Mouse (Mus musculus) forebrain, embryonic 15.5 days (tissue): ENCODE results near the gene Lta. TPM values are rescaled to one million over a fixed set of nuclear protein-coding genes. Genes with fewer than 3 reads are reported as not detected.

ENCODE experiments used
- ATAC-seq: fragments of 200-750 bp; cut with Nextera tagmentation; replicated peaks from 2 replicates; pipeline ENCODE4 v1.8.0; 2017; ENCODE audit warnings: mild to moderate bottlenecking, moderate TSS enrichment, moderate library complexity
- H3K27ac ChIP-seq: fragments of 300-500 bp; sonication (generic); replicated peaks from 2 replicates; pipeline ENCODE4 v1.5.1; 2015; ENCODE audit warnings: mild to moderate bottlenecking, inconsistent platforms
- H3K27me3 ChIP-seq: fragments of 300-500 bp; sonication (generic); 2 replicates; pipeline ENCODE4 v1.6.1; 2015; ENCODE audit warnings: inconsistent platforms
- H3K36me3 ChIP-seq: fragments of 300-500 bp; sonication (generic); 2 replicates; pipeline ENCODE4 v1.6.1; 2015; ENCODE audit warnings: mild to moderate bottlenecking, inconsistent platforms
- H3K4me1 ChIP-seq: fragments of 300-500 bp; sonication (generic); 2 replicates; pipeline ENCODE4 v1.6.1; 2015; ENCODE audit warnings: inconsistent platforms
- H3K4me2 ChIP-seq: fragments of 300-500 bp; sonication (generic); replicated peaks from 2 replicates; pipeline ENCODE4 v1.6.1; 2015; ENCODE audit warnings: mild to moderate bottlenecking, inconsistent platforms
- H3K4me3 ChIP-seq: fragments of 300-500 bp; sonication (generic); 2 replicates; pipeline ENCODE4 v1.5.1; 2015; ENCODE audit warnings: mild to moderate bottlenecking, inconsistent platforms
- H3K9ac ChIP-seq: fragments of 300-500 bp; sonication (generic); replicated peaks from 2 replicates; pipeline ENCODE4 v1.6.1; 2015; ENCODE audit warnings: mild to moderate bottlenecking, inconsistent platforms
- H3K9me3 ChIP-seq: fragments of 300-500 bp; sonication (generic); 2 replicates; pipeline ENCODE4 v1.6.1; 2016; ENCODE audit warnings: inconsistent platforms
- WGBS: fragments of 180-500 bp; shearing (Covaris S2); methylation state at CpG from one replicate; pipeline ENCODE4 v1.1.7; 2015; ENCODE audit warnings: mixed read lengths; 5-methylcytosine and 5-hydroxymethylcytosine counted together
- microRNA-seq: library from miRNA; unstranded; fragments of <30 nt; microRNA quantifications from one replicate; pipeline ENCODE4, GENCODE M21; 2016
- polyA plus RNA-seq: library from polyadenylated mRNA; unstranded; fragments of >200 nt; fragmentation: Nextera tagmentation; extraction: Ambion mirVana; gene quantifications from 2 replicates; pipeline ENCODE4 v1.2.1, GENCODE M21; 2015

Lta gene
- polyA plus RNA-seq, 1 experiment from 2014 or later, result 0.36 TPM

GRCm38 (mm10) chr17:35157661-35158175, 47.4 kb downstream of the Lta start:
- H3K27ac ChIP-seq, result no peak overlapping the region
- 95% methylated on average over 8 of the region's 8 CpGs for WGBS
- no peaks in the 10 kb centered on the region for H3K9me3 ChIP-seq
- H3K4me3 ChIP-seq, result no peak overlapping the region
- no peak for ATAC-seq
- H3K4me2 ChIP-seq, result no peak overlapping the region
- H3K27me3 ChIP-seq, result no peaks in the 10 kb centered on the region
- H3K4me1 ChIP-seq, result peaks cover 18% of the 10 kb centered on the region
- no peak overlapping the region for H3K9ac ChIP-seq
- H3K36me3 ChIP-seq, result peaks cover 93% of the 10 kb centered on the region

- Histone ChIP-seq H3K27ac (no peak overlapping the region), H3K4me3 (no peak overlapping the region)
- 93% methylated on average over 8 of the region's 8 CpGs for WGBS
Measured at GRCm38 (mm10) chr17:35157254-35157653, 47.9 kb downstream of the Lta start.

GRCm38 (mm10) chr17:35156461-35157200, 48.5 kb downstream of the Lta start:
- Histone ChIP-seq H3K4me1 (peaks cover 8% of the 10 kb centered on the region), H3K36me3 (peaks cover 100% of the 10 kb centered on the region), H3K9ac (no peak overlapping the region), H3K4me3 (no peak overlapping the region), H3K27me3 (no peaks in the 10 kb centered on the region), H3K4me2 (no peak overlapping the region), H3K9me3 (no peaks in the 10 kb centered on the region), H3K27ac (no peak overlapping the region)
- no peak for ATAC-seq
- 90% methylated on average over 33 of the region's 33 CpGs for WGBS

More at GRCm38 (mm10) chr17:35157254-35157653, 47.9 kb downstream of the Lta start:
- peaks cover 14% of the 10 kb centered on the region for H3K4me1 ChIP-seq
- ATAC-seq, result no peak
- H3K4me2 ChIP-seq, result no peak overlapping the region
- no peak overlapping the region for H3K9ac ChIP-seq
- peaks cover 98% of the 10 kb centered on the region for H3K36me3 ChIP-seq
- no peaks in the 10 kb centered on the region for H3K9me3 ChIP-seq
- no peaks in the 10 kb centered on the region for H3K27me3 ChIP-seq

GRCm38 (mm10) chr17:35155451-35155850, 49.7 kb downstream of the Lta start:
- no peaks in the 10 kb centered on the region for H3K4me1 ChIP-seq
- no peak overlapping the region for H3K27ac ChIP-seq
- H3K4me3 ChIP-seq, result no peak overlapping the region
- H3K27me3 ChIP-seq, result no peaks in the 10 kb centered on the region
- H3K36me3 ChIP-seq, result peaks cover 98% of the 10 kb centered on the region
- no peak overlapping the region for H3K9ac ChIP-seq
- no peak overlapping the region for H3K4me2 ChIP-seq
- no peak for ATAC-seq
- WGBS, result 92% methylated on average over 12 of the region's 12 CpGs
- H3K9me3 ChIP-seq, result no peaks in the 10 kb centered on the region

- Histone ChIP-seq H3K4me1 (no peaks in the 10 kb centered on the region), H3K9ac (no peak overlapping the region), H3K9me3 (no peaks in the 10 kb centered on the region)
Measured at GRCm38 (mm10) chr17:35154616-35155015, 50.5 kb downstream of the Lta start.

GRCm38 (mm10) chr17:35153931-35154330, 51.2 kb downstream of the Lta start:
- Histone ChIP-seq H3K9ac (no peak overlapping the region), H3K36me3 (peaks cover 98% of the 10 kb centered on the region), H3K27ac (no peak overlapping the region), H3K4me2 (no peak overlapping the region), H3K27me3 (no peaks in the 10 kb centered on the region), H3K4me3 (no peak overlapping the region), H3K9me3 (no peaks in the 10 kb centered on the region), H3K4me1 (no peaks in the 10 kb centered on the region)
- ATAC-seq, result no peak
- WGBS, result 94% methylated on average over 4 of the region's 4 CpGs

More at GRCm38 (mm10) chr17:35154616-35155015, 50.5 kb downstream of the Lta start:
- 85% methylated on average over 7 of the region's 7 CpGs for WGBS
- Histone ChIP-seq H3K36me3 (peaks cover 98% of the 10 kb centered on the region), H3K27ac (no peak overlapping the region), H3K4me2 (no peak overlapping the region), H3K4me3 (no peak overlapping the region), H3K27me3 (no peaks in the 10 kb centered on the region)
- ATAC-seq, result no peak

Small RNA genes within 50 kb of the gene (microRNA-seq; reads per million reads assigned to microRNA genes)
- gene Mir6973a (not detected), gene Mir6974 (not detected), gene Mir6975 (2.2 reads per million, percentile 1 among the genes with 10 or more reads in this experiment), gene Mir8094 (not detected)

Other genes with a start within 250 kb of the Lta start
- 0.10 and 0.17 TPM in 2 replicates for gene Hspa1b, start 246.1 kb downstream of the Lta start, polyA plus RNA-seq
- gene Gm20481, start 235.4 kb downstream of the Lta start, polyA plus RNA-seq, result not detected in 2 replicates
- 3.6 and 3.7 TPM in 2 replicates for gene Hspa1a, start 233.2 kb downstream of the Lta start, polyA plus RNA-seq
- gene Hspa1l, start 232.6 kb downstream of the Lta start, polyA plus RNA-seq, result 1.5 TPM in 2 replicates
- 132 and 149 TPM in 2 replicates for gene Lsm2, start 223.5 kb downstream of the Lta start, polyA plus RNA-seq
- 82.9 and 88.6 TPM in 2 replicates for gene Vars, start 204.4 kb downstream of the Lta start, polyA plus RNA-seq
- gene Vwa7, start 188.8 kb downstream of the Lta start, polyA plus RNA-seq, result 0.14 and 0.28 TPM in 2 replicates
- gene Sapcd1, start 177.3 kb downstream of the Lta start, polyA plus RNA-seq, result 5.8 and 5.9 TPM in 2 replicates
- gene Msh5, start 158.6 kb downstream of the Lta start, polyA plus RNA-seq, result 2.8 and 3.2 TPM in 2 replicates
- 98.4 and 100 TPM in 2 replicates for gene Clic1, start 155.4 kb downstream of the Lta start, polyA plus RNA-seq
- gene Ddah2, start 146.3 kb downstream of the Lta start, polyA plus RNA-seq, result 540 and 556 TPM in 2 replicates
- not detected in 2 replicates for gene Ly6g6c, start 140.0 kb downstream of the Lta start, polyA plus RNA-seq
- 0.15 and 0.17 TPM in 2 replicates for gene Mpig6b, start 139.2 kb downstream of the Lta start, polyA plus RNA-seq
- 10.0 and 11.9 TPM in 2 replicates for gene Ly6g6e, start 128.4 kb downstream of the Lta start, polyA plus RNA-seq
- gene Ly6g6d, start 127.3 kb downstream of the Lta start, polyA plus RNA-seq, result 0.46 and 0.47 TPM in 2 replicates
- gene Ly6g6f, start 119.7 kb downstream of the Lta start, polyA plus RNA-seq, result 0.32 TPM in 1 of 2 replicates, not detected in the other
- 93.2 and 97.4 TPM in 2 replicates for gene Abhd16a, start 116.1 kb downstream of the Lta start, polyA plus RNA-seq
- not detected in 2 replicates for gene Ly6g5c, start 97.1 kb downstream of the Lta start, polyA plus RNA-seq
- 1.2 and 1.3 TPM in 2 replicates for gene Ly6g5b, start 89.9 kb downstream of the Lta start, polyA plus RNA-seq
- 29.3 and 32.0 TPM in 2 replicates for gene Gpank1, start 83.9 kb downstream of the Lta start, polyA plus RNA-seq
- 307 and 309 TPM in 2 replicates for gene Csnk2b, start 83.3 kb downstream of the Lta start, polyA plus RNA-seq
- gene D17H6S53E, start 79.0 kb downstream of the Lta start, polyA plus RNA-seq, result 8.7 TPM in 2 replicates
- 0.28 and 0.31 TPM in 2 replicates for gene Apom, start 73.3 kb downstream of the Lta start, polyA plus RNA-seq
- gene Bag6, start 70.2 kb downstream of the Lta start, polyA plus RNA-seq, result 92.3 and 93.8 TPM in 2 replicates
- 185 and 208 TPM in 2 replicates for gene Prrc2a, start 40.5 kb downstream of the Lta start, polyA plus RNA-seq
- 5.7 and 7.8 TPM in 2 replicates for gene Aif1, start 29.3 kb downstream of the Lta start, polyA plus RNA-seq
- gene Lst1, start 16.9 kb downstream of the Lta start, polyA plus RNA-seq, result 6.2 and 6.8 TPM in 2 replicates
- 0.25 and 0.70 TPM in 2 replicates for gene Ltb, start 10.9 kb downstream of the Lta start, polyA plus RNA-seq
- not detected in 2 replicates for gene Tnf, start 3.3 kb downstream of the Lta start, polyA plus RNA-seq
- gene Gm16181, start 15.5 kb upstream of the Lta start, polyA plus RNA-seq, result 0.61 and 1.1 TPM in 2 replicates
- 38.2 and 41.5 TPM in 2 replicates for gene Atp6v1g2, start 28.3 kb upstream of the Lta start, polyA plus RNA-seq
- 11.7 and 12.3 TPM in 2 replicates for gene Nfkbil1, start 30.4 kb upstream of the Lta start, polyA plus RNA-seq
- 478 and 488 TPM in 2 replicates for gene Ddx39b, start 36.4 kb upstream of the Lta start, polyA plus RNA-seq
- gene H2-D1, start 57.4 kb upstream of the Lta start, polyA plus RNA-seq, result 48.1 and 50.1 TPM in 2 replicates
- 0.27 and 0.32 TPM in 2 replicates for gene H2-Q1, start 115.1 kb upstream of the Lta start, polyA plus RNA-seq
- 1.1 and 1.2 TPM in 2 replicates for gene H2-Q2, start 136.9 kb upstream of the Lta start, polyA plus RNA-seq
- 0.73 and 0.80 TPM in 2 replicates for gene H2-Q4, start 174.3 kb upstream of the Lta start, polyA plus RNA-seq
- 0.33 and 0.53 TPM in 2 replicates for gene H2-Q6, start 219.5 kb upstream of the Lta start, polyA plus RNA-seq
- gene H2-Q7, start 233.8 kb upstream of the Lta start, polyA plus RNA-seq, result 1.2 and 1.3 TPM in 2 replicates